Mouse (Mus musculus) embryonic facial prominence, embryonic 12.5 days (tissue): ENCODE results near the gene Dnah6. TPM values are rescaled to one million over a fixed set of nuclear protein-coding genes. Genes with fewer than 3 reads are reported as not detected.

Source experiments
- ATAC-seq: fragments of 200-750 bp; cut with Nextera tagmentation; 2 replicates; pipeline ENCODE4 v1.8.0; 2017; ENCODE audit not compliant: insufficient number of reproducible peaks, insufficient read depth, low FRiP score, low TSS enrichment
- H3K27ac ChIP-seq: fragments of 300-500 bp; sonication (generic); 2 replicates; pipeline ENCODE4 v1.5.1; 2016; ENCODE audit warnings: mild to moderate bottlenecking
- H3K27me3 ChIP-seq: fragments of 300-500 bp; sonication (generic); 2 replicates; pipeline ENCODE4 v1.6.1; 2016; ENCODE audit warnings: mild to moderate bottlenecking, moderate library complexity
- H3K36me3 ChIP-seq: fragments of 300-500 bp; sonication (generic); 2 replicates; pipeline ENCODE4 v1.6.1; 2016; ENCODE audit warnings: mild to moderate bottlenecking
- H3K4me1 ChIP-seq: fragments of 300-500 bp; sonication (generic); 2 replicates; pipeline ENCODE4 v1.6.1; 2016
- H3K4me2 ChIP-seq: fragments of 300-500 bp; sonication (generic); replicated peaks from 2 replicates; pipeline ENCODE4 v1.6.1; 2016; ENCODE audit warnings: mild to moderate bottlenecking, moderate library complexity
- H3K4me3 ChIP-seq: fragments of 300-500 bp; sonication (generic); 2 replicates; pipeline ENCODE4 v1.5.1; 2016; ENCODE audit warnings: mild to moderate bottlenecking
- H3K9ac ChIP-seq: fragments of 300-500 bp; sonication (generic); 2 replicates; pipeline ENCODE4 v1.6.1; 2016; ENCODE audit warnings: mild to moderate bottlenecking, moderate library complexity
- H3K9me3 ChIP-seq: fragments of 300-500 bp; sonication (generic); 2 replicates; pipeline ENCODE4 v1.6.1; 2016; ENCODE audit warnings: mild to moderate bottlenecking, moderate library complexity
- WGBS: fragments of 180-500 bp; shearing (Covaris S2); methylation state at CpG from one replicate; pipeline ENCODE4 v1.1.7; 2016; 5-methylcytosine and 5-hydroxymethylcytosine counted together
- polyA plus RNA-seq: library from polyadenylated mRNA; unstranded; fragments of >200 nt; fragmentation: Nextera tagmentation; extraction: Ambion mirVana; gene quantifications from 2 replicates; pipeline ENCODE4 v1.2.1, GENCODE M21; 2016

Dnah6 gene
- polyA plus RNA-seq, 1 experiment from 2014 or later = 0.06 TPM

- 0 out of 2 replicates have a peak, but pooled peaks cover 5% of the 10 kb centered on the region for H3K9me3 ChIP-seq
- H3K27ac ChIP-seq = no peak overlapping the region
- H3K4me1 ChIP-seq = no peaks in the 10 kb centered on the region
- ATAC-seq = no peak
- no peak overlapping the region for H3K4me2 ChIP-seq
- H3K4me3 ChIP-seq = no peak overlapping the region
- H3K36me3 ChIP-seq = no peaks in the 10 kb centered on the region
- 56% methylated on average over 7 of the region's 7 CpGs for whole genome bisulfite sequencing
- no peak overlapping the region for H3K9ac ChIP-seq
- no peaks in the 10 kb centered on the region for H3K27me3 ChIP-seq
These were observed 161.8 kb downstream of the Dnah6 start for GRCm38 (mm10) chr6:73059596-73060121.

GRCm38 (mm10) chr6:73059162-73059561, 162.3 kb downstream of the Dnah6 start:
- no peak overlapping the region for H3K9ac ChIP-seq
- H3K27me3 ChIP-seq = no peaks in the 10 kb centered on the region
- 90% methylated on average over 4 of the region's 4 CpGs for WGBS
- no peaks in the 10 kb centered on the region for H3K36me3 ChIP-seq
- no peak overlapping the region for H3K27ac ChIP-seq
- 0 out of 2 replicates have a peak, but pooled peaks cover 5% of the 10 kb centered on the region for H3K9me3 ChIP-seq
- ATAC-seq = no peak
- no peak overlapping the region for H3K4me2 ChIP-seq
- no peaks in the 10 kb centered on the region for H3K4me1 ChIP-seq
- H3K4me3 ChIP-seq = no peak overlapping the region

- Histone ChIP-seq H3K4me3 (no peak overlapping the region), H3K4me1 (no peaks in the 10 kb centered on the region), H3K36me3 (no peaks in the 10 kb centered on the region), H3K9me3 (0 out of 2 replicates have a peak, but pooled peaks cover 5% of the 10 kb centered on the region), H3K4me2 (no peak overlapping the region), H3K27ac (no peak overlapping the region), H3K27me3 (no peaks in the 10 kb centered on the region), H3K9ac (no peak overlapping the region)
- WGBS = 89% methylated on average over 6 of the region's 6 CpGs
- no peak for ATAC-seq
These were observed 166.1 kb downstream of the Dnah6 start for GRCm38 (mm10) chr6:73055347-73055746.

GRCm38 (mm10) chr6:73054807-73055206, 166.6 kb downstream of the Dnah6 start:
- H3K27ac ChIP-seq = no peak overlapping the region

GRCm38 (mm10) chr6:73053526-73053925, 167.9 kb downstream of the Dnah6 start:
- no peaks in the 10 kb centered on the region for H3K27me3 ChIP-seq
- H3K4me2 ChIP-seq = no peak overlapping the region
- 88% methylated on average over 9 of the region's 9 CpGs for whole genome bisulfite sequencing
- H3K36me3 ChIP-seq = no peaks in the 10 kb centered on the region
- no peak overlapping the region for H3K4me3 ChIP-seq
- no peak for ATAC-seq
- no peak overlapping the region for H3K9ac ChIP-seq
- H3K4me1 ChIP-seq = no peaks in the 10 kb centered on the region
- 0 out of 2 replicates have a peak, but pooled peaks cover 5% of the 10 kb centered on the region for H3K9me3 ChIP-seq
- H3K27ac ChIP-seq = no peak overlapping the region

More at GRCm38 (mm10) chr6:73054807-73055206, 166.6 kb downstream of the Dnah6 start:
- 0 out of 2 replicates have a peak, but pooled peaks cover 5% of the 10 kb centered on the region for H3K9me3 ChIP-seq
- no peak for ATAC-seq
- no peaks in the 10 kb centered on the region for H3K4me1 ChIP-seq
- H3K9ac ChIP-seq = no peak overlapping the region
- H3K4me2 ChIP-seq = no peak overlapping the region
- H3K36me3 ChIP-seq = no peaks in the 10 kb centered on the region
- no peak overlapping the region for H3K4me3 ChIP-seq
- WGBS = 89% methylated on average over 6 of the region's 6 CpGs
- H3K27me3 ChIP-seq = no peaks in the 10 kb centered on the region

- no peaks in the 10 kb centered on the region for H3K27me3 ChIP-seq
- H3K27ac ChIP-seq = no peak overlapping the region
- WGBS = 87% methylated on average over 7 of the region's 7 CpGs
- H3K36me3 ChIP-seq = no peaks in the 10 kb centered on the region
- no peaks in the 10 kb centered on the region for H3K4me1 ChIP-seq
- no peaks in the 10 kb centered on the region for H3K9me3 ChIP-seq
- no peak overlapping the region for H3K4me2 ChIP-seq
- no peak for ATAC-seq
- no peak overlapping the region for H3K9ac ChIP-seq
- H3K4me3 ChIP-seq = no peak overlapping the region
These were observed 174.2 kb downstream of the Dnah6 start for GRCm38 (mm10) chr6:73047259-73047658.

GRCm38 (mm10) chr6:73045944-73046343, 175.5 kb downstream of the Dnah6 start:
- 79% methylated on average over 3 of the region's 3 CpGs for WGBS
- Histone ChIP-seq H3K27me3 (no peaks in the 10 kb centered on the region), H3K4me3 (no peak overlapping the region), H3K4me2 (no peak overlapping the region), H3K9me3 (no peaks in the 10 kb centered on the region), H3K36me3 (no peaks in the 10 kb centered on the region), H3K9ac (no peak overlapping the region), H3K4me1 (no peaks in the 10 kb centered on the region), H3K27ac (no peak overlapping the region)
- ATAC-seq = no peak

- Histone ChIP-seq H3K4me1 (no peaks in the 10 kb centered on the region), H3K9me3 (no peaks in the 10 kb centered on the region), H3K36me3 (no peaks in the 10 kb centered on the region), H3K4me3 (no peak overlapping the region), H3K27me3 (no peaks in the 10 kb centered on the region), H3K9ac (no peak overlapping the region), H3K27ac (no peak overlapping the region), H3K4me2 (no peak overlapping the region)
- ATAC-seq = no peak
- WGBS = 75% methylated on average over 6 of the region's 6 CpGs
These were observed 179.2 kb downstream of the Dnah6 start for GRCm38 (mm10) chr6:73042278-73042677.

- Histone ChIP-seq H3K4me1 (no peaks in the 10 kb centered on the region), H3K4me2 (no peak overlapping the region), H3K9ac (no peak overlapping the region), H3K27ac (no peak overlapping the region), H3K27me3 (no peaks in the 10 kb centered on the region), H3K9me3 (no peaks in the 10 kb centered on the region), H3K36me3 (no peaks in the 10 kb centered on the region), H3K4me3 (no peak overlapping the region)
- ATAC-seq = no peak
- 81% methylated on average over 2 of the region's 2 CpGs for WGBS
These were observed 183.2 kb downstream of the Dnah6 start for GRCm38 (mm10) chr6:73038291-73038690.

GRCm38 (mm10) chr6:73028853-73029252, 192.6 kb downstream of the Dnah6 start:
- Histone ChIP-seq H3K4me1 (0 out of 2 replicates have a peak, but pooled peaks cover 6% of the 10 kb centered on the region), H3K36me3 (no peaks in the 10 kb centered on the region), H3K9ac (no peak overlapping the region), H3K4me3 (no peak overlapping the region), H3K27me3 (no peaks in the 10 kb centered on the region), H3K9me3 (no peaks in the 10 kb centered on the region), H3K4me2 (no peak overlapping the region), H3K27ac (no peak overlapping the region)
- 93% methylated on average over 3 of the region's 3 CpGs for WGBS
- no peak for ATAC-seq

- Histone ChIP-seq H3K4me2 (no peak overlapping the region), H3K9ac (no peak overlapping the region), H3K4me1 (0 out of 2 replicates have a peak, but pooled peaks cover 6% of the 10 kb centered on the region), H3K4me3 (no peak overlapping the region), H3K27me3 (no peaks in the 10 kb centered on the region), H3K27ac (no peak overlapping the region), H3K36me3 (no peaks in the 10 kb centered on the region), H3K9me3 (no peaks in the 10 kb centered on the region)
- no peak for ATAC-seq
- WGBS = 88% methylated on average over 4 of the region's 4 CpGs
These were observed 193.6 kb downstream of the Dnah6 start for GRCm38 (mm10) chr6:73027881-73028280.

GRCm38 (mm10) chr6:73026898-73027297, 194.6 kb downstream of the Dnah6 start:
- no peak for ATAC-seq
- Histone ChIP-seq H3K4me3 (no peak overlapping the region), H3K4me1 (0 out of 2 replicates have a peak, but pooled peaks cover 6% of the 10 kb centered on the region), H3K9me3 (no peaks in the 10 kb centered on the region), H3K27ac (no peak overlapping the region), H3K9ac (no peak overlapping the region), H3K36me3 (no peaks in the 10 kb centered on the region), H3K4me2 (no peak overlapping the region), H3K27me3 (no peaks in the 10 kb centered on the region)
- whole genome bisulfite sequencing = 55% methylated on average over 6 of the region's 6 CpGs
